Mouse (Mus musculus) gonadal fat pad, adult 2 months (tissue): Measurements from ENCODE around the gene 4930535I16Rik. TPM values are rescaled to one million over a fixed set of nuclear protein-coding genes. Genes with fewer than 3 reads are reported as not detected.
"Not testable (repeated sequence)": the region's sequence is repeated elsewhere in the genome, so short reads cannot be mapped to it uniquely, and the experiment has no call there.

Experiments used
- DNase-seq: peaks from one replicate; pipeline ENCODE4 v3.0.0-alpha.2; 2012; ENCODE audit warnings: low read depth
- polyA plus RNA-seq: library from polyadenylated mRNA; depleted of rRNA; stranded (reverse); fragments of >200 nt; gene quantifications from 2 replicates; pipeline ENCODE4 v1.2.3, GENCODE M21; 2012; rRNA removed

The 4930535I16Rik gene
- polyA plus RNA-seq, result 0.65 TPM in 1 of 2 replicates, not detected in the other

DNA sequence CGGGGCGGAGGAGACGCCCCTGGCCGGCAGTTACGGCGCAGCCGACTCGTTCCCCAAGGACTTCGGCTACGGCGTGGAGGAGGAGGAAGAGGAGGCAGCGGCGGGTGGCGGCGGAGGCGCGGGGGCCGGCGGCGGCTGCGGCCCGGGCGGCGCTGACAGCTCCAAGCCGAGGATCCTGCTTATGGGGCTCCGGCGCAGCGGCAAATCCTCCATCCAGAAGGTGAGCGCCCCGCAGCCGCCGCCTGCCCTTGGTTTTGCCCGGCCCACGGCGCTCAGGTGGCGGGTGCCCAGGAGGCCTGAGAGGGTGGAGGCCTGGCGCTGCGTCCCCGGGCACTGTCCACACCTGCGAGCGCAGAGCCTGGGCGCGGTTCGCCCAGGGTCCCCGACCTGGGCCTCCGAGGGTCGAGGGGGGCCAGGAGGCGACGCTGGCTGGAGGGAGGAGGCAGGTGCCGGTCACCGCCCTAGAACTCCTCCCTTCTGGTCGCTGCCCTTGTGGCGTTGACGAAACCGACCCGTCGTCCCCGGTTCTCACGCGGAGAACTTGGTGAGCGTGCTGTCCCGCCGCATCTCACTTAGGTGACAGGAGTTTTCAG, at the start of gene 4930535I16Rik:
Gene 4930535I16Rik, minus strand, starts transcription at position 475 of the 593 bp plus-strand sequence.
- DNase-seq, result no peak

GRCm38 (mm10) chr4:123962721-123963120, 44.9 kb upstream of the 4930535I16Rik start:
- DNase-seq, result no peak

GRCm38 (mm10) chr4:123960955-123961354, 43.1 kb upstream of the 4930535I16Rik start:
- DNase-seq, result no peak

DNA sequence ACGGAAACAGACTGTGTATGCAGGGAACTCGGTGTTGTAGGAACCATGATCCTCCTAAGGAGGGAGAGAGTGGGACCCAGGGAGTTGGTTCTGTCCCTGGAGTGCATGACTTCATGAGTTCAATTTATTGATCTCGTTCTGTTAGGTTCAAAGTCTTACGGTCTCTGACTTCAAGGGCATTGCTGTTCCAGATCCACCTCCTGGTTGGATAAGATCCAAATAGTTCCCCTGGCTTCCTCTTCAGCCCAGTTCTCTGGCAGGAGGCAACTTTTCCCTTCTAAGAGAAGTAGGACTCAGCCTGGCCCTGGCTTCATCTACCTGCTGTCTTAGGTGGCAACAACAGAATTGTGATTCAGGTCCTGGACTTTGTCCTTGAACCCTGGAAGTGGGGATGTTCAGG, 40.1 kb upstream of the 4930535I16Rik start:
- DNase-seq, result no peak

- DNase-seq, result no peak
These were observed 39.6 kb upstream of the 4930535I16Rik start for GRCm38 (mm10) chr4:123957492-123957808.

DNA sequence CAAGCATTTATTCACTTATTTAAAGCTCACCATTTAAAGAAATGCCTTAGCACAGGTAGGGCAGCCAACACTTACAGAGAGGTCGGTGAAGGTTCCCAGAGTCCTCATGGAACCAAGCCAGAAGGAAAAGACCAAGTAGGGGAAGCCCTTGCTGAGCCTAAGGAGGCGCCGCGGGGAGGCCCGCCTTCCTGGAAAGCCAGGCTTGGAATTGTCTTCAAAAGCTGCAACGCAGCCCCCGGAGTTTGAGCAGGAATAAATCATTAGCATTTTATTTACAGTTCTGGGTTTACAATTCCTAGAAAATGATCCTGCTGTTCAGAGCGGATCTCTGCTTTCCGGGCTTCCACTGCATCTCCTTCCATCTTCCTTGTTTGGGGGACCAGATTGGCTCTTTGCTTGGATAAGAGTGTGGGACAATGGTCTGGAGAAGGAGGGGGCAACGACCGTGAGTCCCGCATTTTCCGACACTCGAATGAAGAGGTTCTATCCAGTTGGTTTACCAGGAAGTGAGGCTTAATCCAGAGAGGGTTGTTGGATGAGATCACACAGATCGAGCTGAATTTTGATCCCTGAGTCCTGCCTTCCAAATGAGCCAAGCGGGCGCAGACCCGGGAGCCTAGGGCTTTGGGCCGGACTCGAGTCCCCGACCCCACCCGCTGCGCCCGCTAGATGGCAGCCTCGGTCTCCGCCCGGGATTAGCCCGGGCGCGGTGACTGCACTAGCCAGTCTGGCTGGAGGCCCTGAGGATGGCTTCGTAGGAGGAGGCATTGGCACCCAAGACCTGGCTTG, 39.1 kb upstream of the 4930535I16Rik start:
- peak; percentile 46 for DNase-seq

GRCm38 (mm10) chr4:123952059-123952458, 34.2 kb upstream of the 4930535I16Rik start:
- no peak for DNase-seq

- no peak for DNase-seq
These were observed 31.8 kb upstream of the 4930535I16Rik start for GRCm38 (mm10) chr4:123949649-123950048.

GRCm38 (mm10) chr4:123948901-123949300, 31.1 kb upstream of the 4930535I16Rik start:
- no peak for DNase-seq

- DNase-seq, result no peak
These were observed 29.3 kb upstream of the 4930535I16Rik start for GRCm38 (mm10) chr4:123947149-123947548.

DNA sequence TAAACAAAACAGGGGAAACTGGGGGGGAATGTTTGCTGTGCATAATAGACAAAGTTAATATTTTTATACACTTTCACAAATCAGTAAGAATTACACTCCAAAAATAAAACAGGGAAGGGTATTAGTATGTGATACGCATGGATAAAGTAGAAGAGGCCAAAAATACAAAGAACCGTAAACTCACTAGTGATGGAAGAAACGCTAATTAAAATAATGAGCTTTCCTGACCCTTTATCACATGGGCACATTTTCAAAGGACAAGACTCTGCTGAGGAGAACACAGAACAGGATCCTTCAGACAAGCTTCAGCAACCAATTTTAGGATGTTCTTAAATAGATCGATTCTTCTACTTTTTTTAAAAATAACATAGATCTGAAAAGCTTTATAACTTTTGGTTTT, 28.9 kb upstream of the 4930535I16Rik start:
- no peak for DNase-seq

DNA sequence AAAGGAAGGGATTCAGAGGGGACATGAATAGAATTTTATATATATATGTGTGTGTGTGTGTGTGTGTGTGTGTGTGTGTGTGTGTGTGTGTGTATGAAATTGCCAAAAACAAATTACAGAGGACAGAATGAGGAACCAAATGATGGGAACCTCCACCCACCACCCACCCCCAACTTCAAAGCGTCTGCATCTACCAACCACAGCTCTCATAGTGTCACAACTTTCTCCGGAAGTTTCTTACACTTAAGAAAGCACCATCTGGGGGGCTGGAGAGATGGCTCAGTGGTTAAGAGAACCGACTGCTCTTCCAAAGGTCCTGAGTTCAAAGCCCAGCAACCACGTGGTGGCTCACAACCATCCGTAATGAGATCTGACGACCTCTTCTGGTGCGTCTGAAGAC, 23.1 kb upstream of the 4930535I16Rik start:
- not testable (repeated sequence) for DNase-seq

GRCm38 (mm10) chr4:123939838-123940237, 22.0 kb upstream of the 4930535I16Rik start:
- DNase-seq, result peak; percentile 27

- DNase-seq, result no peak
These were observed 18.2 kb upstream of the 4930535I16Rik start for GRCm38 (mm10) chr4:123936059-123936458.

DNA sequence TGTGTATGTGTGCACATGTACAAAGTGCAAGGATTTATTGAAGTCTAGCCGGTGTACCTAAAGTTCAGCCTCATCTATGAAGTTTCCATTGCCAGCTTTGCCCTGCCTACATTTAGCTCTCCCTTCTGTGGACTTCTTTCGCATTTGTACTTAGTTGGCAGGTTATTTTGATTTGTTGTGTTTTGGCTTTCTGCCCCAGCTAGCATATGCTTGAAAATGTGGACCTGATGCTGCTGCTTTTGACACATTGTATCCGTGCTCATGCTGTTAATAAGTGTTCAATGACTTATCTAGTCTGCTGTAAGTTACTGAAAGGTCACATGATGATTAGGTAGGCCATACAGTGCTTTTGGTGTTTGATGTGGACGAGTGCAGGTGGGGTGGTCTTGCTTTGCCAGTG, 16.5 kb upstream of the 4930535I16Rik start:
- no peak for DNase-seq

- no peak for DNase-seq
These were observed 12.2 kb upstream of the 4930535I16Rik start for GRCm38 (mm10) chr4:123929994-123930393.

DNA sequence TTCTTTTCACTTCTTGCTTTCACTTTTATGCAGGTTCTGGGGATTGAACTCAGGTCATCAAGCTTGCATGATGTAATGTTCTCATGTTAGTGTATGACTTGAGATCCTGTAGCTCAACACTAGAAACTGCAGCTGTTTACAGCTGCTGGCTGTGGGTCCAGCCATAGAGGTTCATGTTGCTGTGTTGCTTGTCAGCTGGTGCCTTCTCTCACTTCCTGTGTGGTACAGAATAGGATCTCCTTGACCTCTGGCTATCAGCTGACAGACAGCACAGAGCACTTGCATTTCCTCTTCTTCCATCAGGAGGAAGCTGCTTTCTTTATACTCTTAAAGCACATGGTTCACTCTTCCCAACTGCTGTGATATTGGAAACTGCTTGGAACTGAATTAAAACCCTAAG, 10.1 kb upstream of the 4930535I16Rik start:
- DNase-seq, result no peak

DNA sequence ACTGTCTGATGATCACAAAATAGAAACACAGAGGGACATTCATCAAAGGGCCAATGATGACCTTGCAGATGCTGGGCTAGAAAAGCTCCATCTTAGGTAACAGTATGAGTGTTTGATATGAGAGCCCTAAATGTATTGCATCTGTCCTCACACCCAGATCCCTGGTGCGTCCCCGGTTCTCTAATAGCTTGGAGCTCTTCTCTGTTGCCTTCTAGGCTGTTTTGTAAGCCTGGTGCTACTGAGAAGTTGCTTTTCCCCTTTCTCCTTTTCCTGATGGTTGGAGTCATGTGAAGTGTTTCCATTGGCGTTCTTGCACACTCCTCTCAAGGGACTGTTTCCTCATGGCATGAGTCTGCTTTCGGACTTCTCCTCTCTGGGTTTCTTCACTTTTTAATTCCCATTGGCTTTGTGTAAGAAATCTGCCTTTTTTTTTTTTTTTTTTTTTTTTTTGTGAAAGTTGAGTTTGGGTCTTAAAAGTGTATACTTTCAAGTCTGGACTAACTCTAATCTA, 3.3 kb upstream of the 4930535I16Rik start:
- no peak for DNase-seq

GRCm38 (mm10) chr4:123918851-123919250, 1.0 kb upstream of the 4930535I16Rik start:
- no peak for DNase-seq

DNA sequence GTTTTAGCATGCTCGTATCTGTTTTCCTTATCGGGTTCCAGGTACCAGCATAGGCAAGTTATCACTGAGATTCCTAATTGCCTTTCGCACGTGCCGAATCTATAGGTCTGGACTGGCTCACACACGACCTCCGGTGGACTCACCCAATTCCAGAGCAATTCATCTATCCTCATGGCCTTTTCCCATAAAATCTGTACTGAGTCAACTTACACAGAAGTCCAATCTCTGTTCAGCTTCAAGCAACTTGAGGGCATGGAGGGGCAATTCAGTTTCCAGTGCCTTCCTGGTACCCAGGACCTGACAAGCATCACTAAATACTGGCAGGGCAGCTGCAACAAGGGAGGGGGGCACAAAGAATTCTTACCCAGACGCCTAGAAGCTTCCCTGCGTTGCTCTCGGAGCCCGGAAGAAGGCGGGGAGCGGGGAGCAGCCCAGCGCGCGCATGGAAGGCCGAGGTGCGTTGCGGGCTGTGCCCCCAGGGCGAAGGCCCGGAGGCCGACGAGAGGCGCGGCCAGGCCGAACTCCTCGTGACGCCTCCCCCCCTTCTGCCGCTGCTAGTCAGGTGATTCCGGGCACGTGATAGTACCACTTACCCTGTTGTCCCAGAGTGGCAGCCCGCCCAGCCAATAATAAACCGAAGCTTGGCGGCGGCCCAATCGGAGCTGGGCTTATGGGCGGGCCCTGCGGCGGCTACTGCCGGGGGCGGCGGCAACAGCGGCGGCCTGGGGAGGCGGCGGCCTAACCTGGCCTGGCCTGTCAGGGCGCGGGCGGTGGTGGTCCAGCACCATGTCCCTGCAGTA, 874 bp downstream of the 4930535I16Rik start, which contains the start of gene Rragc:
Gene Rragc, plus strand, starts transcription at position 699 of the 800 bp plus-strand sequence.
- DNase-seq, result peak; percentile 34

GRCm38 (mm10) chr4:123912431-123912830, 5.4 kb downstream of the 4930535I16Rik start:
- DNase-seq, result peak; percentile 63

DNA sequence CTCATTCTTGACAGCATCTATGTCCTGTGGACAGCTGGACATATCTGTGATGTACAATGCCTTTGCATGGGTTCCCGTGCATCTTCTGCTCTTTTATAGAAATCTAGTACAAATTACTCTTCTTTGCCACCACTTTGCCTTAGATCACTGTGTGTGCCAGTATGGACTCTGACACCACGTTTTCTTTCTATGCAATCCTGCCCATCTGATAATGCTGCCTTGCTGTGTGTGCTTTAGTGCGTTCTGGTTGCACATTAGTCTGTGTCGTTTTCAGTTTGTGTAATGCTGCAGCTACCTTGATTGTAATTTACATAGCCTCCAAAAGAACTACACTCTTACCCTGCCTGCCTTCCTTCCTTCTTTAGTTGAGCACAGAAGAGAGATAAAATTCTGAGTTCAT, 6.3 kb downstream of the 4930535I16Rik start:
- no peak for DNase-seq
